Mouse (Mus musculus) intestine, embryonic 15.5 days (tissue): ENCODE measurements around the gene Mrpl20. TPM values are rescaled to one million over a fixed set of nuclear protein-coding genes. Genes with fewer than 3 reads are reported as not detected.

ENCODE experiments used
- ATAC-seq: fragments of 200-750 bp; cut with Nextera tagmentation; 2 replicates; pipeline ENCODE4 v1.8.0; 2017; ENCODE audit warnings: moderate TSS enrichment, moderate library complexity
- H3K27ac ChIP-seq: fragments of 300-500 bp; sonication (generic); 2 replicates; pipeline ENCODE4 v1.5.1; 2015; ENCODE audit warnings: mild to moderate bottlenecking, inconsistent platforms
- H3K27me3 ChIP-seq: fragments of 300-500 bp; sonication (generic); replicated peaks from 2 replicates; pipeline ENCODE4 v1.6.1; 2015; ENCODE audit warnings: inconsistent platforms
- H3K36me3 ChIP-seq: fragments of 300-500 bp; sonication (generic); 2 replicates; pipeline ENCODE4 v1.6.1; 2015; ENCODE audit warnings: inconsistent platforms
- H3K4me1 ChIP-seq: fragments of 300-500 bp; sonication (generic); replicated peaks from 2 replicates; pipeline ENCODE4 v1.6.1; 2015; ENCODE audit warnings: inconsistent platforms
- H3K4me2 ChIP-seq: fragments of 300-500 bp; sonication (generic); replicated peaks from 2 replicates; pipeline ENCODE4 v1.6.1; 2015; ENCODE audit warnings: mild to moderate bottlenecking, inconsistent platforms
- H3K4me3 ChIP-seq: fragments of 300-500 bp; sonication (generic); replicated peaks from 2 replicates; pipeline ENCODE4 v1.5.1; 2015; ENCODE audit warnings: inconsistent platforms
- H3K9ac ChIP-seq: fragments of 300-500 bp; sonication (generic); 2 replicates; pipeline ENCODE4 v1.6.1; 2015; ENCODE audit warnings: inconsistent platforms
- H3K9me3 ChIP-seq: fragments of 300-500 bp; sonication (generic); 2 replicates; pipeline ENCODE4 v1.6.1; 2016; ENCODE audit warnings: inconsistent platforms
- WGBS: fragments of 180-500 bp; shearing (Covaris S2); methylation state at CpG from one replicate; pipeline ENCODE4 v1.1.7; 2015; 5-methylcytosine and 5-hydroxymethylcytosine counted together
- polyA plus RNA-seq: library from polyadenylated mRNA; unstranded; fragments of >200 nt; fragmentation: Nextera tagmentation; extraction: Ambion mirVana; gene quantifications from 2 replicates; pipeline ENCODE4 v1.2.1, GENCODE M21; 2015

The Mrpl20 gene
- polyA plus RNA-seq, 1 experiment from 2014 or later, result 226 TPM

DNA sequence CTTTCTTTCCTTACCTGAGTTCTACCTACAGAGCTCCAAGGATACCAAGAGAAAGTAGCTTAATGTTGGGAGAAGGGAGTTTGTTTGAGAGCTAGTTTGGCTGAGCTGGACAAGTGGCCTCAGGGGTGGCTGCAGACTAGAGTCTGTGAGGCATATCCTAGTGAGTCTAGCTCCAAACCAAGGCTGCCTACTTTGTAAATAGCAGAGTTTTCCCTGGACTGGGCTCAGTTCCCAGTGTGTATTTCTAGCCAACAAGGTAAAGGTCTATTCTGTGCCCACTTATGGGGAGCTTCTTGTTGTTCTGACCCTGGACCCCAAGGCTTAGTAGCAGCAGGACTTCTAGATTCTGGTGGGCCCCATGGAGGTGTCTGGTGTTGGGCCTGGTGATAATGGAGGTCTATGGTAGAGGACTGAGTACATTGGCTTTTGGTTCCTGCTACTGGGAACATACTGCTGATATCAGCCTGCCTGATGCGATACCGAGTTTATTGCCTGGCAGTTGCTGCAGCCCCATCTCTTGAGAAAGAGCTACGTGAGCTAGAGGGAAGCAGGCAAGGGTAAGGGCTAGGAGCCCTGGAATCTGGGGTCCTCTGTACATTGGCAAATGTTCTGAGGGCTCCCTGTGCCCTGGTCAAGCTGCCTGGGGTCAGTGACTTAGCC is 47.2 kb downstream of the Mrpl20 start:
- WGBS, result 88% methylated on average over 3 of the region's 3 CpGs
- H3K4me2 ChIP-seq, result no peak overlapping the region
- H3K9ac ChIP-seq, result no peak overlapping the region
- H3K27ac ChIP-seq, result no peak overlapping the region
- H3K9me3 ChIP-seq, result no peaks in the 10 kb centered on the region
- H3K36me3 ChIP-seq, result peaks cover 7% of the 10 kb centered on the region
- no peak overlapping the region for H3K4me3 ChIP-seq
- H3K4me1 ChIP-seq, result peaks cover 26% of the 10 kb centered on the region
- no peak for ATAC-seq
- no peaks in the 10 kb centered on the region for H3K27me3 ChIP-seq

DNA sequence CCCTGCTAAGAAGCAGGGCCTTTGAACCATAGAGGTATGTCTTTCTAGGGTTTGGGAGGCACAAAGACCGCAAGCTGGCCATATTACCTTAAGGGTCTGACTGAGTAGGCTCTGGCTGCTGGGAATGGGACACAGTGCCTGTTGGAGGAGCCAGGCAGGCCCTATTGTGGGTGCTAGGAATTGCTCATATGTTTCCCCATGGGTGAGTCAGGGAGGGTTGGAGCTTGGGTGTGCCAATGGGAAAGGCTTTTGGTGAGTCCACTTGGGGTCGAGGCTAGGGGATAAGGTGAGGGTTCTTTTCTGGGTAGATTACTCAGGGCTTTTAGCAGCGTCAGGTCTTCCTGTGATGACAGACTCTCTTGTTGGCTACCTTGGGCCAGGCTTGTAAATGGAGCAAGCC is 48.7 kb downstream of the Mrpl20 start:
- H3K4me3 ChIP-seq, result no peak overlapping the region
- H3K9me3 ChIP-seq, result no peaks in the 10 kb centered on the region
- H3K27ac ChIP-seq, result no peak overlapping the region
- H3K4me1 ChIP-seq, result peaks cover 25% of the 10 kb centered on the region
- H3K36me3 ChIP-seq, result peaks cover 20% of the 10 kb centered on the region
- no peak for ATAC-seq
- H3K4me2 ChIP-seq, result no peak overlapping the region
- H3K27me3 ChIP-seq, result no peaks in the 10 kb centered on the region
- H3K9ac ChIP-seq, result no peak overlapping the region
- WGBS, result 85% methylated on average over 3 of the region's 3 CpGs

DNA sequence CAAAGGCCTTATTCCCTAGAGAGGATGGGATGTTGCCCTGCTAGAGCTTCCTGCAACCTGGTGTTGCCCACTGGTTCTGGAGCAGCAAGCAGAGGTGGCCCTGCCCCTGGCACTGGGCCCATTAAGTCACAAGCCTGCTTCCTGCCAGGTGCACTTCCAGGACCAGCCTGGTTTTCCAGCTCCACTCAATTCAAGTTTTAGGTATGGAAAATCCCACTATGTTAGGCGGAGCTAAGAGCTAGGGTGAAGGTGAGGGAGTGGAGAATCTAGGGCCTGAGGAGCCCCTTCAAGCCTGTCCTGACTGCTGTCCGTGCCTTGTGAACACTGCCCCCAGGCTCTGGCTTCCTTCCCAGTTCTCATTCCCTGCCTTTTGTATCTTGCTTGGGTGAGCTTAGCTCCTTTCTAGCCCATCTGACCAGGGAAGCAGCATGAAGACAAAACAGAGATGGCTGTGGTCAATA is 49.3 kb downstream of the Mrpl20 start:
- H3K27me3 ChIP-seq, result no peaks in the 10 kb centered on the region
- peaks cover 24% of the 10 kb centered on the region for H3K36me3 ChIP-seq
- no peak overlapping the region for H3K9ac ChIP-seq
- no peak for ATAC-seq
- no peaks in the 10 kb centered on the region for H3K9me3 ChIP-seq
- peaks cover 21% of the 10 kb centered on the region for H3K4me1 ChIP-seq
- H3K4me2 ChIP-seq, result no peak overlapping the region
- H3K4me3 ChIP-seq, result no peak overlapping the region
- H3K27ac ChIP-seq, result no peak overlapping the region
- 81% methylated on average over 2 of the region's 2 CpGs for WGBS

DNA sequence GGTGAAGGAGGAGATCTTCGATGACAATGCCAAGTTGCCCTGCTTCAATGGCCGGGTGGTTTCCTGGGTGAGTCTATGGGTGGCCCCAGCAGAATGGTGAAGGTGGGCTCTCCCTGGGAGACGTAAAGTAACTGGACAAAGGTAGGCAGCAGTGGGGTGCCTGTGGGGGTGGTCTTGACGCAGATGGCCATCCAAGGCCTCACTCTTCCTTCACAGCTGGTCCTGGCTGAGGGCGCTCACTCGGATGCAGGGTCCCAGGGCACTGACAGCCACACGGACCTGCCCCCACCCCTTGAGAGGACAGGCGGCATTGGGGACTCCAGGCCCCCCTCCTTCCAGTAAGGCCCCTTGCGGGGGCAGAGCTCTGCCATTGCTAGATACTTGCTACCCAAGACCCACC is 50.7 kb downstream of the Mrpl20 start:
- Histone ChIP-seq H3K36me3 (peaks cover 33% of the 10 kb centered on the region), H3K27me3 (no peaks in the 10 kb centered on the region), H3K27ac (no peak overlapping the region), H3K4me3 (no peak overlapping the region), H3K9ac (no peak overlapping the region), H3K9me3 (no peaks in the 10 kb centered on the region), H3K4me2 (no peak overlapping the region), H3K4me1 (peaks cover 14% of the 10 kb centered on the region)
- WGBS, result 88% methylated on average over 9 of the region's 9 CpGs
- no peak for ATAC-seq

DNA sequence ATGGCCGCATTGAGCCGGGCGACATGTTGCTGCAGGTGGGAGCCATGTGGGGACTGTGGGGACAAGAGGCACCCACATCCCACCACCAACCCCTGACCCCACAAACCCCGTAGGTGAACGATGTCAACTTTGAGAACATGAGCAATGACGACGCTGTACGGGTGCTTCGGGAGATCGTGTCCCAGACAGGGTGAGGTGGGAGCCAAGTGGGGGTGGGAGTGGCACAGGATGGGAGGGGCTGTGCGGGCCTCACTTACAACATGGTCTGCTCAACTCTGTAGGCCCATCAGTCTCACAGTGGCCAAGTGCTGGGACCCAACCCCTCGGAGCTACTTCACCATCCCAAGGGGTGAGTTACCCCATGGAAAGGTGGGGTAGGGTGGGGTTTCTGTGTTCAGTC is 52.3 kb downstream of the Mrpl20 start:
- H3K27me3 ChIP-seq, result no peaks in the 10 kb centered on the region
- no peak overlapping the region for H3K9ac ChIP-seq
- H3K4me3 ChIP-seq, result no peak overlapping the region
- H3K4me1 ChIP-seq, result no peaks in the 10 kb centered on the region
- H3K4me2 ChIP-seq, result no peak overlapping the region
- H3K36me3 ChIP-seq, result peaks cover 38% of the 10 kb centered on the region
- WGBS, result 91% methylated on average over 12 of the region's 12 CpGs
- no peaks in the 10 kb centered on the region for H3K9me3 ChIP-seq
- no peak overlapping the region for H3K27ac ChIP-seq
- no peak for ATAC-seq

DNA sequence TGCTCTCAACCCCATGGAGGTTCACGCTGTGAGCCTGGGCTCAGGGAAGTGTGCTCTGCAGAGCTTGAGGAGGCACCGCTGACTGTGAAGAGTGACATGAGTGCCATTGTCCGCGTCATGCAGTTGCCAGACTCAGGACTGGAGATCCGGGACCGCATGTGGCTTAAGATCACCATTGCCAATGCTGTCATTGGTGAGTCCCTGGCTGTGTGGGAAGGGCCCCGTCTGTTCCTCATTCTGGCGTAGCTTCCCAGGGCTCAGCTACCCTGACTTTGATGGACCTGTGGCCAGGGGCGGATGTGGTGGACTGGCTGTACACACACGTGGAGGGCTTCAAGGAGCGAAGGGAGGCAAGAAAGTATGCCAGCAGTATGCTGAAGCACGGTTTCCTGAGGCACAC is 53.4 kb downstream of the Mrpl20 start:
- Histone ChIP-seq H3K27ac (no peak overlapping the region), H3K4me1 (no peaks in the 10 kb centered on the region), H3K9ac (no peak overlapping the region), H3K4me2 (no peak overlapping the region), H3K27me3 (no peaks in the 10 kb centered on the region), H3K36me3 (peaks cover 38% of the 10 kb centered on the region), H3K9me3 (no peaks in the 10 kb centered on the region), H3K4me3 (no peak overlapping the region)
- ATAC-seq, result no peak
- WGBS, result 93% methylated on average over 12 of the region's 12 CpGs

DNA sequence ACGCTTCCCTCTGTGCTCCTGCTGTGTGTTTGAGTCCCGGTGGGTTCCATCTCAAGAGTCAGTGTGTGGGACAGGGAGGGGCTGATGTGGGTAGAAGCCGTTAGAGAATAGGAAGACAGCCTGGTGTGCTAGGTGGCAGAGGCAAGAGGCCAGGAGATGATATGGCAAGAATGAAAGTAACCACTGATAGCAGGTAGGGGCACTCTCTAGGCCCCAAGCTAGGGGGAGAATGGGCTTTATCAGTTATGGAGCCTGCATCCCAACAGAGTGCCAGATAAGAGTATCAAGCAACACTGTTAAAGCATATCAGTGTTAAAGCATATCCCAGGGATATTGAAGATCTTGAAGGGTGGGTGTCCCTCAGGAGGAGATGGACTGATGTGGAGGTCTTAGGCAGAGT is 54.2 kb downstream of the Mrpl20 start:
- WGBS, result 85% methylated on average over 3 of the region's 3 CpGs
- no peak for ATAC-seq
- Histone ChIP-seq H3K27me3 (no peaks in the 10 kb centered on the region), H3K27ac (no peak overlapping the region), H3K4me2 (no peak overlapping the region), H3K36me3 (peaks cover 38% of the 10 kb centered on the region), H3K4me3 (no peak overlapping the region), H3K9me3 (no peaks in the 10 kb centered on the region), H3K4me1 (no peaks in the 10 kb centered on the region), H3K9ac (no peak overlapping the region)

DNA sequence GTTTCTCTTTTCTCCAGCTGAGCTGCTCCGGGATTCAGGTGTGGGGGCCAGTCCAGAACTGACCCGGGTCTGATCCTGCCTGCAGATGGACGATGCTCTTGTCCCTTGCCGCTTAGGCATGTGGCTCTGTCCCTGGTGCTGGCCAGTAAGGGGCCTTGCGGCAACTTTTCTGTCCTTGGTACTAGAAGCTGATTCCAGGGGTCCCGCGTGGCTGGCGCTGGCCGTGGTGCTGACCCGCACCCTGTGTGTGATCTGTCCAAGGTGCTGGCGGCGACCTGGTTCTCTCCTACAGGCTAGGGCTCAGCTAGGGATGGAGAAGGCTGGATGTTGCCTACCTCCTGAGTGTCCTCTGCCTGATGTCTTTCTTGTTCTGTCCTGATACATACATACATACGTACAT is 56.6 kb downstream of the Mrpl20 start:
- no peak overlapping the region for H3K4me2 ChIP-seq
- no peaks in the 10 kb centered on the region for H3K4me1 ChIP-seq
- peaks cover 36% of the 10 kb centered on the region for H3K36me3 ChIP-seq
- ATAC-seq, result peak; percentile 61
- H3K9ac ChIP-seq, result no peak overlapping the region
- H3K27me3 ChIP-seq, result no peaks in the 10 kb centered on the region
- no peaks in the 10 kb centered on the region for H3K9me3 ChIP-seq
- 16% methylated on average over 13 of the region's 13 CpGs for WGBS
- no peak overlapping the region for H3K27ac ChIP-seq
- H3K4me3 ChIP-seq, result no peak overlapping the region

Other genes with a start within 250 kb of the Mrpl20 start
- 91.6 and 93.4 TPM in 2 replicates for gene Nadk, start 240.5 kb upstream of the Mrpl20 start, polyA plus RNA-seq
- 7.0 and 7.2 TPM in 2 replicates for gene Slc35e2, start 201.5 kb upstream of the Mrpl20 start, polyA plus RNA-seq
- gene Cdk11b, start 178.0 kb upstream of the Mrpl20 start, polyA plus RNA-seq, result 50.2 and 53.9 TPM in 2 replicates
- not detected in 2 replicates for gene Gm10563, start 157.5 kb upstream of the Mrpl20 start, polyA plus RNA-seq
- gene Mmp23, start 149.5 kb upstream of the Mrpl20 start, polyA plus RNA-seq, result 36.8 and 38.0 TPM in 2 replicates
- gene Mib2, start 133.7 kb upstream of the Mrpl20 start, polyA plus RNA-seq, result 17.8 and 22.6 TPM in 2 replicates
- 6.1 and 7.6 TPM in 2 replicates for gene Fndc10, start 108.5 kb upstream of the Mrpl20 start, polyA plus RNA-seq
- gene Ssu72, start 98.1 kb upstream of the Mrpl20 start, polyA plus RNA-seq, result 150 and 153 TPM in 2 replicates
- 0.80 and 0.84 TPM in 2 replicates for gene Tmem240, start 68.1 kb upstream of the Mrpl20 start, polyA plus RNA-seq
- 135 and 156 TPM in 2 replicates for gene Atad3a, start 41.8 kb upstream of the Mrpl20 start, polyA plus RNA-seq
- 16.7 TPM in 2 replicates for gene Vwa1, start 28.2 kb upstream of the Mrpl20 start, polyA plus RNA-seq
- 1.00 and 1.1 TPM in 2 replicates for gene Tmem88b, start 17.0 kb upstream of the Mrpl20 start, polyA plus RNA-seq
- not detected in 2 replicates for gene Ankrd65, start 12.4 kb upstream of the Mrpl20 start, polyA plus RNA-seq
- gene Ccnl2, start 9.6 kb downstream of the Mrpl20 start, polyA plus RNA-seq, result 132 and 138 TPM in 2 replicates
- 169 and 171 TPM in 2 replicates for gene Aurkaip1, start 28.4 kb downstream of the Mrpl20 start, polyA plus RNA-seq
- 76.9 and 81.3 TPM in 2 replicates for gene Mxra8, start 36.8 kb downstream of the Mrpl20 start, polyA plus RNA-seq
- 9.9 and 11.9 TPM in 2 replicates for gene Dvl1, start 44.5 kb downstream of the Mrpl20 start, polyA plus RNA-seq
- 0.25 and 0.51 TPM in 2 replicates for gene Tas1r3, start 60.5 kb downstream of the Mrpl20 start, polyA plus RNA-seq
- 20.3 and 20.6 TPM in 2 replicates for gene Cptp, start 66.6 kb downstream of the Mrpl20 start, polyA plus RNA-seq
- 61.3 and 64.1 TPM in 2 replicates for gene Ints11, start 66.7 kb downstream of the Mrpl20 start, polyA plus RNA-seq
- 46.6 and 54.0 TPM in 2 replicates for gene Pusl1, start 88.9 kb downstream of the Mrpl20 start, polyA plus RNA-seq
- gene Acap3, start 88.9 kb downstream of the Mrpl20 start, polyA plus RNA-seq, result 12.2 and 13.7 TPM in 2 replicates
- 100 and 105 TPM in 2 replicates for gene Ube2j2, start 141.0 kb downstream of the Mrpl20 start, polyA plus RNA-seq
- gene C1qtnf12, start 159.4 kb downstream of the Mrpl20 start, polyA plus RNA-seq, result 60.1 and 60.2 TPM in 2 replicates
- gene B3galt6, start 189.8 kb downstream of the Mrpl20 start, polyA plus RNA-seq, result 13.4 and 14.0 TPM in 2 replicates
- gene Sdf4, start 190.0 kb downstream of the Mrpl20 start, polyA plus RNA-seq, result 154 and 166 TPM in 2 replicates
- gene Tnfrsf4, start 211.0 kb downstream of the Mrpl20 start, polyA plus RNA-seq, result 0.49 and 0.52 TPM in 2 replicates
- gene Tnfrsf18, start 223.3 kb downstream of the Mrpl20 start, polyA plus RNA-seq, result 1.1 and 1.6 TPM in 2 replicates